Mouse (Mus musculus) urinary bladder, adult 2 months (tissue): Measurements from ENCODE around the gene Pla2g12b. TPM values are rescaled to one million over a fixed set of nuclear protein-coding genes. Genes with fewer than 3 reads are reported as not detected.

Experiments used
- DNase-seq: peaks from one replicate; pipeline ENCODE4 v3.0.0; 2022; ENCODE audit warnings: low spot score
- polyA plus RNA-seq: library from polyadenylated mRNA; depleted of rRNA; stranded (reverse); fragments of >200 nt; gene quantifications from 2 replicates; pipeline ENCODE4 v1.2.3, GENCODE M21; 2012; rRNA removed

Gene Pla2g12b
- polyA plus RNA-seq, 1 experiment = 0.11 TPM

GRCm38 (mm10) chr10:59466626-59467025 lies 63.2 kb downstream of the Pla2g12b start:
- DNase-seq = no peak

- no peak for DNase-seq
These were observed 63.8 kb downstream of the Pla2g12b start for GRCm38 (mm10) chr10:59467297-59467696.

GRCm38 (mm10) chr10:59470451-59470850 lies 67.0 kb downstream of the Pla2g12b start:
- DNase-seq = no peak

Other genes starting within 250 kb of the Pla2g12b start
- gene Sept10, start 181.8 kb upstream of the Pla2g12b start, polyA plus RNA-seq = 28.0 and 31.4 TPM in 2 replicates
- gene Sowahc, start 181.7 kb upstream of the Pla2g12b start, polyA plus RNA-seq = 31.7 and 34.0 TPM in 2 replicates
- 36.0 TPM in 2 replicates for gene P4ha1, start 80.4 kb upstream of the Pla2g12b start, polyA plus RNA-seq
- gene Gm10273, start 8.0 kb upstream of the Pla2g12b start, polyA plus RNA-seq = 11.5 and 11.7 TPM in 2 replicates
- gene Oit3, start 38.1 kb downstream of the Pla2g12b start, polyA plus RNA-seq = 0.19 and 0.40 TPM in 2 replicates
- gene Gm10322, start 212.4 kb downstream of the Pla2g12b start, polyA plus RNA-seq = 0.51 TPM in 1 of 2 replicates, not detected in the other
- 61.4 and 63.9 TPM in 2 replicates for gene Mcu, start 213.0 kb downstream of the Pla2g12b start, polyA plus RNA-seq